Mouse (Mus musculus) liver, embryonic 16.5 days (tissue): Measurements from ENCODE around the gene Slc35f4. TPM values are rescaled to one million over a fixed set of nuclear protein-coding genes. Genes with fewer than 3 reads are reported as not detected.

ENCODE experiments used
- ATAC-seq: fragments of 200-750 bp; cut with Nextera tagmentation; 2 replicates; pipeline ENCODE4 v1.8.0; 2017; ENCODE audit warnings: low read depth, mild to moderate bottlenecking, moderate number of reproducible peaks, moderate library complexity
- H3K27ac ChIP-seq: fragments of 300-500 bp; sonication (generic); 2 replicates; pipeline ENCODE4 v1.5.1; 2014; ENCODE audit warnings: mild to moderate bottlenecking, low read length
- H3K27me3 ChIP-seq: fragments of 300-500 bp; sonication (generic); 2 replicates; pipeline ENCODE4 v1.6.1; 2014; ENCODE audit warnings: low read depth, low read length, mixed read lengths; ENCODE audit not compliant: control insufficient read depth, insufficient read depth
- H3K36me3 ChIP-seq: fragments of 300-500 bp; sonication (generic); 2 replicates; pipeline ENCODE4 v1.6.1; 2014; ENCODE audit warnings: mild to moderate bottlenecking; ENCODE audit not compliant: control insufficient read depth, insufficient read depth
- H3K4me1 ChIP-seq: fragments of 300-500 bp; sonication (generic); 2 replicates; pipeline ENCODE4 v1.6.1; 2014; ENCODE audit warnings: low read depth, low read length, mixed read lengths; ENCODE audit not compliant: control insufficient read depth
- H3K4me2 ChIP-seq: fragments of 300-500 bp; sonication (generic); 2 replicates; pipeline ENCODE4 v1.6.1; 2014; ENCODE audit warnings: low read depth, low read length, mixed read lengths
- H3K4me3 ChIP-seq: fragments of 300-500 bp; sonication (generic); 2 replicates; pipeline ENCODE4 v1.5.1; 2014; ENCODE audit warnings: low read depth, mild to moderate bottlenecking, low read length
- H3K9ac ChIP-seq: fragments of 300-500 bp; sonication (generic); 2 replicates; pipeline ENCODE4 v1.6.1; 2014; ENCODE audit warnings: low read depth, low read length
- H3K9me3 ChIP-seq: fragments of 300-500 bp; sonication (generic); replicated peaks from 2 replicates; pipeline ENCODE4 v1.6.1; 2016; ENCODE audit warnings: low read length; ENCODE audit not compliant: control insufficient read depth
- whole genome bisulfite sequencing: fragments of 180-500 bp; shearing (Covaris S2); extraction: QIAGEN DNeasy Blood & Tissue Kit; methylation state at CpG from one replicate; pipeline ENCODE4 v1.1.7; 2014; ENCODE audit not compliant: insufficient replicate concordance; 5-methylcytosine and 5-hydroxymethylcytosine counted together
- polyA plus RNA-seq: library from polyadenylated mRNA; unstranded; fragments of >200 nt; fragmentation: Nextera tagmentation; extraction: Ambion mirVana; gene quantifications from 2 replicates; pipeline ENCODE4 v1.2.1, GENCODE M21; 2015

Slc35f4 gene
- polyA plus RNA-seq, 1 experiment from 2014 or later: not detected

DNA sequence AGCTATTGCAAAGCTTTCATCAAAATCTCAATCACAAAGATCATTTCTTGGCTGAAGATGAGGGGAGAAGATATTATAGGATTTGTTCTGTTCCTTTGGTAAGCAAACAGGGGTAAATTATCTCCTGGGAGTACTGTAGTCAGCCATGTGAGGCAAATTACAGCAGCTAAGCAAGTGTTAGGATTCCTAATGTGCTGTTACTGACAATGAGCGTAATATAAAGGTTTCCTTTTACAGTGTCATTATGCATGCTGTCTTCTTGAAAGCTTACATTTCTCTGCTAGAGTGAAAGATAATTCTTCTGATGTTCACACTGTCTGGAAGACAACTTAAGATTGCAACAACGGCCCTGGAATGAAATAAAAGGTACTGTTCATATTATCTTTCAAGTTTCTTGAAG, 192.0 kb downstream of the Slc35f4 start:
- 61% methylated on average over 2 of the region's 2 CpGs for WGBS
- no peak for ATAC-seq
- no peak overlapping the region for H3K9ac ChIP-seq
- no peak overlapping the region for H3K4me2 ChIP-seq
- H3K9me3 ChIP-seq: no peaks in the 10 kb centered on the region
- no peak overlapping the region for H3K4me3 ChIP-seq
- H3K27me3 ChIP-seq: no peaks in the 10 kb centered on the region
- no peak overlapping the region for H3K27ac ChIP-seq
- H3K4me1 ChIP-seq: no peaks in the 10 kb centered on the region
- no peaks in the 10 kb centered on the region for H3K36me3 ChIP-seq

DNA sequence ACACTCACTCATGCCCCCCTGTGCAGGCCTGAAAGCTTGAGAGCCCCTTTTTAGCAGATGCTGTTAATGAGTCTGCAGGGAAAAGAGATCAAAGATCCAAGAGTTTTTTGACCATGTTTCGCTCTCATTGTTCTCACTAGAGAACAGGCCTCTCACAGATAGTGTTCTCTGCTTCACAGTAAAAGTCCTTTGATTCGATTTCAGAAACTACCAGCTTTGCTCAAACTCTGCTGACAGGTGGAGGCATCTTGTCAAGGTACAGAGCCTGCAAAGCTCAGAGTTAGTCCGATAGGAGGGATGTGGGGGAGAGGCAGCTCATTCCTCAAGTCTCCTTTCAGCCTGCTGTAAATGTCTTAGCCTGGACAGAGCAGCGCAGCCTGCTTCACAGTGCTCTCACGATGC, 209.4 kb downstream of the Slc35f4 start:
- no peaks in the 10 kb centered on the region for H3K27me3 ChIP-seq
- H3K27ac ChIP-seq: no peak overlapping the region
- no peak overlapping the region for H3K9ac ChIP-seq
- H3K4me2 ChIP-seq: no peak overlapping the region
- ATAC-seq: no peak
- H3K36me3 ChIP-seq: no peaks in the 10 kb centered on the region
- H3K9me3 ChIP-seq: no peaks in the 10 kb centered on the region
- WGBS: 44% methylated on average over 5 of the region's 5 CpGs
- H3K4me3 ChIP-seq: no peak overlapping the region
- no peaks in the 10 kb centered on the region for H3K4me1 ChIP-seq

- ATAC-seq: no peak
- no peaks in the 10 kb centered on the region for H3K27me3 ChIP-seq
- no peaks in the 10 kb centered on the region for H3K4me1 ChIP-seq
- no peak overlapping the region for H3K27ac ChIP-seq
- H3K9ac ChIP-seq: no peak overlapping the region
- no peak overlapping the region for H3K4me3 ChIP-seq
- H3K4me2 ChIP-seq: no peak overlapping the region
- 57% methylated on average over 7 of the region's 7 CpGs for WGBS
- no peaks in the 10 kb centered on the region for H3K36me3 ChIP-seq
- H3K9me3 ChIP-seq: no peaks in the 10 kb centered on the region
These were observed 211.9 kb downstream of the Slc35f4 start for GRCm38 (mm10) chr14:49313981-49314380.

- WGBS: 63% methylated on average over 8 of the region's 8 CpGs
- H3K27me3 ChIP-seq: no peaks in the 10 kb centered on the region
- no peaks in the 10 kb centered on the region for H3K36me3 ChIP-seq
- H3K9ac ChIP-seq: no peak overlapping the region
- no peaks in the 10 kb centered on the region for H3K9me3 ChIP-seq
- no peak overlapping the region for H3K27ac ChIP-seq
- ATAC-seq: no peak
- H3K4me3 ChIP-seq: no peak overlapping the region
- no peaks in the 10 kb centered on the region for H3K4me1 ChIP-seq
- no peak overlapping the region for H3K4me2 ChIP-seq
These were observed 212.5 kb downstream of the Slc35f4 start for GRCm38 (mm10) chr14:49313376-49313775.

DNA sequence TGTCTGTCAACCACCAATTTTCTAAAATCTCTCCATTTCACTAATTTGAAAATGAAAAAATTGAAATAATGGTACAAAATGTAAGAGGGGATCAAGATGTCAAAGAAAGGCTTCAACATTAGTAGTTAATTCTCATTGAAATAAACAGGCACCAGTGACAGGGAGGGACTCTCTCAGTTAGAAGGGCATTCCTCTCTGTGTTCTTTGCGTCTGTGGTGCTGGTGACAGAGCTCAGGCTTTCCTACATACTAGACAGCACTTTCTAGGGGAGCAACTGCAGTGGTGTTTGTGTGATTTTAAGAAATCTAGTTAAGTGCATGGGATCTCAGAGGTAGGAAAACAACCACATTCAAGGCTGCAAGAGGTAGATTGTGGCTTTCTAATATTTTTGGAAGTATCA, 214.3 kb downstream of the Slc35f4 start:
- Histone ChIP-seq H3K4me1 (no peaks in the 10 kb centered on the region), H3K9ac (no peak overlapping the region), H3K4me2 (no peak overlapping the region), H3K36me3 (no peaks in the 10 kb centered on the region), H3K9me3 (no peaks in the 10 kb centered on the region), H3K27me3 (no peaks in the 10 kb centered on the region), H3K4me3 (no peak overlapping the region), H3K27ac (no peak overlapping the region)
- ATAC-seq: no peak
- 47% methylated on average over 1 of the region's 1 CpGs for WGBS

- ATAC-seq: no peak
- no peaks in the 10 kb centered on the region for H3K27me3 ChIP-seq
- 35% methylated on average over 5 of the region's 5 CpGs for WGBS
- no peak overlapping the region for H3K27ac ChIP-seq
- no peak overlapping the region for H3K4me2 ChIP-seq
- H3K4me3 ChIP-seq: no peak overlapping the region
- no peak overlapping the region for H3K9ac ChIP-seq
- no peaks in the 10 kb centered on the region for H3K36me3 ChIP-seq
- H3K9me3 ChIP-seq: no peaks in the 10 kb centered on the region
- H3K4me1 ChIP-seq: no peaks in the 10 kb centered on the region
These were observed 214.8 kb downstream of the Slc35f4 start for GRCm38 (mm10) chr14:49311091-49311492.

DNA sequence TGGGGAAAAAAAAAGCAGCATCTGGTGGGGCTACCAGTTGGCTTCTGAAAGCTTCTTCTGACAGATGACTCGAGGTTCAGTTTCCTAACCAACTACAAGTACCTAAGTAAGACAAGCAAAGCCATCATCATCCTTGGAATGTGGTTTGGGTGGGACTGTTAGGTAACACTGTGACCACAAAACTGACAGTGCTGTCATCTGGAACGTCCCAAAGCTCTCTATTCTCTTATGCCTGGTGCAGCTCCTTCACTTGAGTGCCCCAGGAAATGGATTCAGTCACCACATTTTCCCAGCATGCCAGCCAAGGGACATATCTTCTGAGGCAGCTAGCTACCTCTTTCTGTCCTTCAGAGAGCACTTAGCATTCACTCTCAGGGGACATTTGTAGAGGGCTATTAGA, 216.2 kb downstream of the Slc35f4 start:
- H3K27ac ChIP-seq: no peak overlapping the region
- H3K27me3 ChIP-seq: no peaks in the 10 kb centered on the region
- no peak overlapping the region for H3K4me3 ChIP-seq
- H3K36me3 ChIP-seq: no peaks in the 10 kb centered on the region
- H3K4me1 ChIP-seq: no peaks in the 10 kb centered on the region
- no peak overlapping the region for H3K4me2 ChIP-seq
- ATAC-seq: no peak
- H3K9me3 ChIP-seq: no peaks in the 10 kb centered on the region
- WGBS: 29% methylated on average over 2 of the region's 2 CpGs
- H3K9ac ChIP-seq: no peak overlapping the region

- no peaks in the 10 kb centered on the region for H3K4me1 ChIP-seq
- no peaks in the 10 kb centered on the region for H3K36me3 ChIP-seq
- H3K4me3 ChIP-seq: no peak overlapping the region
- ATAC-seq: no peak
- H3K27ac ChIP-seq: no peak overlapping the region
- H3K4me2 ChIP-seq: no peak overlapping the region
- H3K9me3 ChIP-seq: no peaks in the 10 kb centered on the region
- WGBS: 25% methylated on average over 1 of the region's 1 CpGs
- no peak overlapping the region for H3K9ac ChIP-seq
- no peaks in the 10 kb centered on the region for H3K27me3 ChIP-seq
These were observed 217.3 kb downstream of the Slc35f4 start for GRCm38 (mm10) chr14:49308591-49308990.

DNA sequence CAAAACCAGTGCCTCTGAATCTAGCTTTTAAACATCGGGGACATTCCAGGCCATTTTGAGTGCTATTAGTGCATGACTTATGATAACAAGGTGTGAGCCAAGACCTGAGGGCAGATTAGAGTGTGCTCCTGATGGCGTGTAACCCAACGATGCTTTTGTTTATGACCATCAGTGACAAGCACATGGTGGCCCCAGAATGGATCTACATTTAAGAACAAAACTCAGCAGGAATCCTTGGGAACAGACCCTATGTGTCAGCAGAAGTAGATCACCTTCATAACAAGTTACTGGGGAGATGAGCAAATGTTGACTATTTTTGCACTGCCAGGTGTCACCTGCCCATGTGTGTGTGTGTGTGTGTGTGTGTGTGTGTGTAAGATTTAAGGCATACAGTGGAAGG, 218.0 kb downstream of the Slc35f4 start:
- Histone ChIP-seq H3K4me3 (no peak overlapping the region), H3K36me3 (no peaks in the 10 kb centered on the region), H3K27me3 (no peaks in the 10 kb centered on the region), H3K9ac (no peak overlapping the region), H3K27ac (no peak overlapping the region), H3K9me3 (no peaks in the 10 kb centered on the region), H3K4me2 (no peak overlapping the region), H3K4me1 (no peaks in the 10 kb centered on the region)
- ATAC-seq: no peak
- WGBS: 67% methylated on average over 3 of the region's 3 CpGs
